Mouse (Mus musculus) heart, embryonic 13.5 days (tissue): ENCODE results near the gene Prex1. TPM values are rescaled to one million over a fixed set of nuclear protein-coding genes. Genes with fewer than 3 reads are reported as not detected.

Source experiments
- ATAC-seq: fragments of 200-750 bp; cut with Nextera tagmentation; 2 replicates; pipeline ENCODE4 v1.8.0; 2017; ENCODE audit warnings: moderate TSS enrichment; ENCODE audit not compliant: insufficient number of reproducible peaks, low FRiP score, low TSS enrichment; ENCODE audit errors: extremely low read depth
- H3K27ac ChIP-seq: fragments of 300-500 bp; sonication (generic); replicated peaks from 2 replicates; pipeline ENCODE4 v1.5.1; 2015; ENCODE audit warnings: moderate library complexity, mild to moderate bottlenecking, inconsistent platforms
- H3K27me3 ChIP-seq: fragments of 300-500 bp; sonication (generic); replicated peaks from 2 replicates; pipeline ENCODE4 v1.6.1; 2015; ENCODE audit warnings: mild to moderate bottlenecking, inconsistent platforms
- H3K36me3 ChIP-seq: fragments of 300-500 bp; sonication (generic); 2 replicates; pipeline ENCODE4 v1.6.1; 2015; ENCODE audit warnings: mild to moderate bottlenecking, inconsistent platforms
- H3K4me1 ChIP-seq: fragments of 300-500 bp; sonication (generic); 2 replicates; pipeline ENCODE4 v1.6.1; 2015; ENCODE audit warnings: inconsistent platforms
- H3K4me2 ChIP-seq: fragments of 300-500 bp; sonication (generic); 2 replicates; pipeline ENCODE4 v1.6.1; 2015; ENCODE audit warnings: inconsistent platforms, mild to moderate bottlenecking, moderate library complexity
- H3K4me3 ChIP-seq: fragments of 300-500 bp; sonication (generic); 2 replicates; pipeline ENCODE4 v1.5.1; 2015; ENCODE audit warnings: moderate library complexity, mild to moderate bottlenecking, inconsistent platforms
- H3K9ac ChIP-seq: fragments of 300-500 bp; sonication (generic); 2 replicates; pipeline ENCODE4 v1.6.1; 2015; ENCODE audit warnings: inconsistent platforms, mild to moderate bottlenecking, moderate library complexity
- H3K9me3 ChIP-seq: fragments of 300-500 bp; sonication (generic); 2 replicates; pipeline ENCODE4 v1.6.1; 2016; ENCODE audit warnings: inconsistent platforms
- WGBS: fragments of 180-500 bp; shearing (Covaris S2); methylation state at CpG from one replicate; pipeline ENCODE4 v1.1.7; 2015; ENCODE audit warnings: mixed read lengths; 5-methylcytosine and 5-hydroxymethylcytosine counted together
- polyA plus RNA-seq: library from polyadenylated mRNA; unstranded; fragments of >200 nt; fragmentation: Nextera tagmentation; extraction: Ambion mirVana; gene quantifications from 2 replicates; pipeline ENCODE4 v1.2.1, GENCODE M21; 2015

The Prex1 gene
- polyA plus RNA-seq, 1 experiment from 2014 or later = 8.7 TPM

DNA sequence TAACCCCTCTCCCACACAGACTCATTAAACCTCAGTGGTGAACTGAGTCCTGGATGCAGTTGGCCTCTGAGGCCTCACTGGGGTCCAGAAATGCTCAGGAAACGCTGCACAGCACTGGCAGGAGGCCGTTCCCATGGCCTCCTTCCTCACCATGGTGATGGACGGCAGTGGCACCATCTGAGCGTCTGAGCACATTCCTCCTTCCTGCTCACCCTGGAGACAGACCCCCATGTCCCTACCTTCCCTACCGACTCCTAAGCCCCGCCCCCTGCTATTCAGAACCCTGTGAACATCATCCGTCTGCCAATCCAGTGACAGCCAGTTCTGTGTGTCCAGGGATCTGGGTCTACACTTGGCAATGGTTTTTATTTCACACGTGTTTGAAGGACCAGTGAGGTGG lies 42.6 kb downstream of the Prex1 start:
- Histone ChIP-seq H3K4me3 (no peak overlapping the region), H3K4me2 (no peak overlapping the region), H3K36me3 (no peaks in the 10 kb centered on the region), H3K27me3 (peaks cover 4% of the 10 kb centered on the region; the same call in 1 of the 2 replicates), H3K27ac (no peak overlapping the region), H3K9ac (no peak overlapping the region), H3K9me3 (no peaks in the 10 kb centered on the region), H3K4me1 (peaks cover 75% of the 10 kb centered on the region)
- ATAC-seq = no peak
- WGBS = 33% methylated on average over 8 of the region's 8 CpGs

DNA sequence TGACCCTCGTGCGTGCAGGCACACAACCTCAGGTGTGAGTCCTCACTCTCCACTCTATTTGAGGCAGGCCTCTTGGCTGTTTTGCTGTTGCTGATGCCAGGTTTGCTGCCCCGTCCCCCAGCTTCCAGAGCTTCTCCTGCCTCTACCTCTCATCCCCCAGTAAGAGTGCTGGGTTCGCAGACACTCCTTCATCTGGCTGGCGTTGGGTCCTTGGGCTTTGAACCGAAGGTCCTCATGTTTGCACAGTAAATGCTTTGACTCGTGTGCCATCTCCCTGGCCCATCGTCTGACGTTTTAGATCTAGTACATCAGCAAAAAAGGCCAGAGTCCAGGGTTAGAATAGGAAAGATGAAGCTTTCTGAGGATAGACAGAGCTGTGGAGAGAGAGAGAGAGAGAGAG lies 43.7 kb downstream of the Prex1 start:
- no peaks in the 10 kb centered on the region for H3K36me3 ChIP-seq
- ATAC-seq = no peak
- H3K27ac ChIP-seq = no peak overlapping the region
- peaks cover 70% of the 10 kb centered on the region for H3K4me1 ChIP-seq
- no peaks in the 10 kb centered on the region for H3K9me3 ChIP-seq
- H3K4me3 ChIP-seq = no peak overlapping the region
- WGBS = 78% methylated on average over 9 of the region's 9 CpGs
- no peak overlapping the region for H3K4me2 ChIP-seq
- H3K9ac ChIP-seq = no peak overlapping the region
- peaks cover 4% of the 10 kb centered on the region; the same call in 1 of the 2 replicates for H3K27me3 ChIP-seq

DNA sequence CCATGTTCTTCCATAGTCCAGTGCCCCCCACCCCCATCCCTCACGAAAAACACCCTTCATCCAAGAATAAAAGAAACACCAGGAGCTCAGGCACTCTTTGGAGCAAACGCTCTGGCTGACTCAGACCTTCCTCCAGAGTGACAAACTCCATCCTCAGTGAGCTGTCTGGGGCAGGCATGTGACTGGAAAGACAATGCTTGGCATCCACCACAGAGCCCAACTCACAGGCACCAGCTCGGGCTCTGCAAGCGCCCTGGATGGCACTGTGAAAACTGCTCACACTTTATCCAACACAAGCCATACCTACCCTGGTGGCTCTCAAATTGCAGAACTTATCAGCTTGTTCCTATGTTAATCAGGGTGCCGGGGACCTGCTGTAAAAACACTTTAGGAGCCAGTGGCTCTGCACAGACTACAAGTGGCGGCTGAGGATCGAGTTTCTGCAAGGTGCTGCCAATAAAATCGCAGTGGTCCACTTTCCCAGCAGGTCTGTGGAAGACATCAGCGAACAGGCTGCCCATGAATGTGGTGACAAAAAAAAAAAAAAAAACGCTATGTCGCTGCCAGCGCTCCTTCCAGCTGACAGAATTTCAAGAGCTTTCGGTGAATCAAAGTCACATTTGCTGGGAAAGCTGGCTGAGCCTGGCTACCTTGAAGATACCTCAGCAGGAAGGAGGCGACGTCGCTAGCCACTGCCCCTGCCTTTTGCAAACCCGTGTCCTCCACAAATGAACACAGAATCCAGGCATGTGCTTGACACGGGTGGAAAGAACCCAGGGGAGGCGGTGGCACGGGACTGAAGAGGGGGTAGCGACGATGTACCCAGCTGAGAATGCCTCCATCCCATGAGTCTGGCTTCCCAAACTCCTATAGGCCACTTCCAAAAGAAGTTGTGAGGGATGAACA lies 45.6 kb downstream of the Prex1 start:
- H3K9me3 ChIP-seq = no peaks in the 10 kb centered on the region
- H3K27ac ChIP-seq = peak overlapping the region; percentile 54
- H3K9ac ChIP-seq = peak overlapping the region; percentile 54
- H3K36me3 ChIP-seq = no peaks in the 10 kb centered on the region
- 20% methylated on average over 22 of the region's 22 CpGs for WGBS
- peak; percentile 28; the same call in 1 of the 2 replicates for ATAC-seq
- H3K27me3 ChIP-seq = peaks cover 4% of the 10 kb centered on the region; the same call in 1 of the 2 replicates
- H3K4me3 ChIP-seq = peak overlapping the region; percentile 3
- peaks cover 69% of the 10 kb centered on the region for H3K4me1 ChIP-seq
- peak overlapping the region; percentile 51 for H3K4me2 ChIP-seq

DNA sequence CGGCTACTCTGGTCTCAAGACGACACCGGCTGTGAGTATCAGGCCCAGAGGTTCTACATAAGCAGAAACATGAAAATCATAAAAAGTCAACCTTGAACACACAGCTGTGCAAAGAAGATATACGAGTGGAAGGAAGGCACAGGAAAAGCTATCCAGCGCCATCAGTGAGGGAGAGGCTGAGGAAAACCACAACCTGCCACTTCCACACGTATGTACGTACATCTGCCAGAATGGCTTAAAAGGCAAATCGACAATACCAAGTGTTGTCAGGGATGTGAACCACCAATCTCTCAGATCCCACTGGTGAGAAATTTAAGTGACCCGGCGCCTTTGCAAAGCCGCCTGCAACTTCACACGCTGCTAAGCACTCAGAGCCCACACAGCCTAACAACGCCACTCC lies 47.5 kb downstream of the Prex1 start:
- Histone ChIP-seq H3K9me3 (no peaks in the 10 kb centered on the region), H3K9ac (no peak overlapping the region), H3K4me2 (no peak overlapping the region), H3K27me3 (peaks cover 4% of the 10 kb centered on the region; the same call in 1 of the 2 replicates), H3K4me3 (no peak overlapping the region), H3K27ac (no peak overlapping the region), H3K36me3 (no peaks in the 10 kb centered on the region), H3K4me1 (peaks cover 67% of the 10 kb centered on the region)
- ATAC-seq = no peak
- WGBS = 72% methylated on average over 13 of the region's 13 CpGs

DNA sequence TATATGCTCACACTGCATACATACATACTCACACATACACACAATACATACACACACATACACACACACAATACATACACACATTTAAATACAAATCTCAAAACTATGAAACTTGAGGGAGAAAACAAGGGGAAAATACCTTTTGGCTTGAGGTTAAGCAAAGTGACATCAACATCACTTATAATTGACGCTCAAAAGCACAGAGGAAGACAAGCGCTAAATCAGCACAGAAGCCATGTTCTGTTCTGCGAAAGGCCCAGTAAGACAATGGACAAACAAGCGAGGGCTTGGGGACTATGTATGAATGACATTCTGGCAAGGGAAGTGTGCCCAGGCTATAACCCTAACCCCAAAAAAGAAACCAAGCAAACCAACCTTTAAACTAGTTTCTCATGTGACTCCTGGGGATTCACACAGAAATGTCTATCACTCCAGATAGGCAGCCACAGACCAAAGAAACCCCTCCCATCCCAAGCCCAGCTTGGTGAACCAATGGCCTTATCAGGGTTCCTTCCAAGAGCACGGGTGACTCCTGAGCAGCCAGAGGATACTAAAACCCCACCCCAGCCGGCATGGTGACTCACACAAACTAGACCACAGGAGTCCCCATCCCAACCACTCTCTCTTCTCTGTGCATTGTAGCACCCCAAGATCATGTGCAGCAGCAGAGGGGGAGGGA lies 48.2 kb downstream of the Prex1 start:
- no peak for ATAC-seq
- Histone ChIP-seq H3K4me2 (no peak overlapping the region), H3K36me3 (no peaks in the 10 kb centered on the region), H3K27me3 (peaks cover 4% of the 10 kb centered on the region; the same call in 1 of the 2 replicates), H3K4me3 (no peak overlapping the region), H3K9ac (no peak overlapping the region), H3K27ac (no peak overlapping the region), H3K9me3 (no peaks in the 10 kb centered on the region), H3K4me1 (peaks cover 63% of the 10 kb centered on the region)
- WGBS = 66% methylated on average over 6 of the region's 6 CpGs

DNA sequence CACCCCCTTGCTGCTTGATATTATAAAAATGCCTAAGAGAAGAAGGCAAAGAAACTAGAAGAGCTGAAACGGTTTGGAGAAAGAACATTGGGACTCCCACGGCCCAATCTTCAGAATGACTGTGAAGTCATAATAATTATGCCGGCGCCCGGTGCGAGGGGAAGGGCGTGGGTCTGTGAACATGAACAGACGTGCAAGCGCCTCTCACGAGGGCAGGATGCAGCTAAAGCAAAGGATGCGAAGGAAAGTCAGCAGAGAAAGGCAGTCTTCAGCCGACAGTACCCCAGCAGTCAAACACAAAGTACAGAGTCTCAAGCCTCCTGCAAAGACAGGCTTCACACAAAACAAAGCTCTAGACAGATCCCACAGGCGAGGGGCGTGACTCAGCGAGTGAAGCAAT lies 49.1 kb downstream of the Prex1 start:
- Histone ChIP-seq H3K4me2 (no peak overlapping the region), H3K9me3 (no peaks in the 10 kb centered on the region), H3K4me3 (no peak overlapping the region), H3K27me3 (no peaks in the 10 kb centered on the region; the same call in 1 of the 2 replicates), H3K4me1 (peaks cover 59% of the 10 kb centered on the region), H3K9ac (no peak overlapping the region), H3K27ac (no peak overlapping the region), H3K36me3 (no peaks in the 10 kb centered on the region)
- WGBS = 80% methylated on average over 15 of the region's 15 CpGs
- no peak for ATAC-seq

DNA sequence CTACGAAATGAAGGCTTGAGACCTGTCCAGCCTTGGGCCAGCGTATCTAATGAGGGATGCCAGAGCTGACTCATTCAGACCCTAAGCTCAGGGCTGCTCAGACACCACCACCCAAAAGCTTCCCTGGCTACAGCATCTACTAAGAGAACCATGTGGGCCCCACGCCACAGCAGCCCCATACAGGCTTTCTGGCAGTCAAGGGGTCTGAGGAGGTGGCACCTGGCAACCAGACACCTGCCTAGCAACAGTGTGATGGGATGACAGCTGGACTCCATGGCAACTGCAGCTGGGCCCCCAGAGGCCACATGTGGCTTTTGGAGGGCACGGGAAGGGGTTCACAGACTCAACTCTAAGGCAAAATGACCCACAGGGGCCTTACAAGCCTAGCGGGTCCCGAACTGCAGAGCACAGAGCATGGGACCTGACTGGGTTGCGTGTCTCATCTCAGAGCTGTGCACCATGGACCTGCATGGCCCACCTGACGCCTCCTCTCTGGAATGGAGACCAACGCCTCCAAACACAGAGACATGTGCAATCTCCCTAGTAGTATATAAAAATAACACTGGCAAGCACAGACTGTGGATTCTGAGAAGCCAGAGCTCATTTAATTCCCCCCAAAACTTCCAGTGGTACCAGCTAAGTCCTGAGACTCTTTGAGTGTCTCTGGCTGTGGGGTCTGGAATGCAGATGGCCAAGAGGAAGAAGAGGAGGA lies 50.2 kb downstream of the Prex1 start:
- Histone ChIP-seq H3K36me3 (no peaks in the 10 kb centered on the region), H3K4me2 (no peak overlapping the region), H3K9ac (no peak overlapping the region), H3K4me1 (peaks cover 52% of the 10 kb centered on the region), H3K27ac (no peak overlapping the region), H3K4me3 (no peak overlapping the region), H3K27me3 (no peaks in the 10 kb centered on the region), H3K9me3 (no peaks in the 10 kb centered on the region)
- ATAC-seq = no peak
- WGBS = 82% methylated on average over 9 of the region's 9 CpGs

DNA sequence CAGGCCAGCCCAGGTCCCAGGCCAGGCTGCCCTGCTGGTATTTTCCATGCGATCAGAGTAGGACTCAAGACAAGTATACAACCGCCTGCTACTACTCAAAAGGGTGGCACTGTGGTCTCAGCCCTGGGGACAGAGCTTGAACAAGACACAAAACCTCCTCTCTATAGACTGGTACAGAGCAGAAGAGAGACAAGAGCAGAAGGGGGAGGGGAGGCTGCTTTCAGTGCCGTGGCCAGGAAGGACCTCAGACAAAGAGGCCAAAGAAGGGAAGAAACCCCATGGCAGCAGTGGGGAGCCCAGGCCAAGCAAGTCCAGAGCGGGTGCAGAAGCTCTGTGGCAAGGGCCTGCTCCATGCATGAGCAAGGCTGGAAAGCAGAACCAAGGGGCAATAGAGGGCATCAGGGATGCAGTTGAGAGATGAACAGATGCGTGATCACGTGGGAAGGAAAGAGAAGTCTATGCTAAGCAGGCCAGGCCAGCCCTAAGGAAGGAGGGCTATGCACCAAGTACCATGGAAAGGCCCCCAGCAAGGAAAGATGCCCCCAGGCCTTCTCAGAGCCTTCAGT lies 51.0 kb downstream of the Prex1 start:
- 70% methylated on average over 6 of the region's 6 CpGs for WGBS
- no peak for ATAC-seq
- no peak overlapping the region for H3K4me2 ChIP-seq
- H3K4me3 ChIP-seq = no peak overlapping the region
- H3K9ac ChIP-seq = no peak overlapping the region
- H3K9me3 ChIP-seq = no peaks in the 10 kb centered on the region
- H3K36me3 ChIP-seq = no peaks in the 10 kb centered on the region
- H3K4me1 ChIP-seq = peaks cover 52% of the 10 kb centered on the region
- H3K27ac ChIP-seq = no peak overlapping the region
- H3K27me3 ChIP-seq = no peaks in the 10 kb centered on the region

DNA sequence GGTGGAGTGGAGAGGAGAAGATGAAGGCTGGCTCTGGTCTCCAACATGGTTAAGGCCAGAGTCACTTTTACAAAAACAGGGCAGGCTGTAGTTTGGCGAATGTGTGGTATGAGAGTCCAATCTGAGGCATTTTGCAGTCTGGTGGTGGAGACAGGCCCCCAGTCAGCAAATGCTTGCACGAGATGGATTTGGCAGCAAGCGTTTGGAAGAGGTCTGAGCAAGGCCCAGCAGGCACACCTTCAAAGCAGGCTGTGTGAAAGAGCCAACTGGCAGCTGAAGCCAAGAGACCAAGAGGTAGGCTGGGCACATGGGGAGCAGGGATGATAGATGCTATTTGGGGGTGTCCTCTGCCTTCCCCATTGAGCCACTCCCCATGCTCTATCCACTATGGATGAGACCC lies 51.7 kb downstream of the Prex1 start:
- ATAC-seq = no peak
- 65% methylated on average over 3 of the region's 3 CpGs for WGBS
- no peaks in the 10 kb centered on the region for H3K36me3 ChIP-seq
- no peak overlapping the region for H3K4me2 ChIP-seq
- H3K4me3 ChIP-seq = no peak overlapping the region
- no peaks in the 10 kb centered on the region for H3K9me3 ChIP-seq
- no peaks in the 10 kb centered on the region for H3K27me3 ChIP-seq
- no peak overlapping the region for H3K27ac ChIP-seq
- peaks cover 52% of the 10 kb centered on the region for H3K4me1 ChIP-seq
- no peak overlapping the region for H3K9ac ChIP-seq

DNA sequence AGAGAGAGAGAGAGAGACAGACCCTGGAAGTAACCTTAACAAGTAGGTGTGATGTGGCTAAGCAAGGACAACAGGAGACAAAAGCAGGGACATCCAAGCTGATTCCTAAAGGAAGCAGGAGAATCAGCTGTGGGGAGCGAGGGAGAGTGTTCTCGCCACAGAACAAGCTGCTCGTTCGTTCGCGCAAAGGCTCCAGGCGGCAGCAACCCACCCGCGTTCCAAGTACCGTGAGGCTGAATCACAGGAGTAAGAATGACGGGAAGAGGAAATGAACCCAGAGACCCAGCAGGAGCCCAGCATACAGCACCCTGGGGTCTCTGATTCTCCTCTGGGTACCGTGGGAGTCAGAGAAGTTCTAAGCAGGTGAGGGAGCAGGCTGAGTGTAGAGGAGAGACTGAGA lies 52.1 kb downstream of the Prex1 start:
- peaks cover 53% of the 10 kb centered on the region for H3K4me1 ChIP-seq
- no peaks in the 10 kb centered on the region for H3K36me3 ChIP-seq
- 77% methylated on average over 12 of the region's 12 CpGs for WGBS
- no peak overlapping the region for H3K4me2 ChIP-seq
- H3K27me3 ChIP-seq = no peaks in the 10 kb centered on the region
- ATAC-seq = no peak
- no peak overlapping the region for H3K9ac ChIP-seq
- no peaks in the 10 kb centered on the region for H3K9me3 ChIP-seq
- no peak overlapping the region for H3K4me3 ChIP-seq
- no peak overlapping the region for H3K27ac ChIP-seq

DNA sequence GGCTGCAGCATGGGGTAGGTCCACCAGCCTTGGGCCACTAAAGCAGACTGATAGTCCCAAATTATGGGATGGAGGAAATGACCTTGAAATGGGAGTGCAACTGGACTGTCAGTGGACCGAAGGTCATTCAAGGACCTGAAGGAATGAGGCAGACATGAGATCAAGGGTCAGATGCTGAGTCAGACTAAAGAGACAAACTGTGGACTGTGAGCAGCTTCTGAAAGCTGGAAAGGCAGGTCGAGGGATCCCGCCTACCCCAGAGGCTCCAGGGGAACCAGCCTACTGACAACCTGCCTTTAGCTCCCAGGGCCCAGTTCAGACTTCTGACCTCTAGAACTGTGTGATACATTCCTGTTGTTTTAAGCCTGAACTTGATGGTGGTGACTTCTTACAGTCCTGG lies 55.3 kb downstream of the Prex1 start:
- no peak overlapping the region for H3K4me2 ChIP-seq
- H3K9me3 ChIP-seq = no peaks in the 10 kb centered on the region
- WGBS = 74% methylated on average over 3 of the region's 3 CpGs
- H3K27me3 ChIP-seq = no peaks in the 10 kb centered on the region
- peaks cover 48% of the 10 kb centered on the region for H3K4me1 ChIP-seq
- no peak overlapping the region for H3K4me3 ChIP-seq
- H3K9ac ChIP-seq = no peak overlapping the region
- no peaks in the 10 kb centered on the region for H3K36me3 ChIP-seq
- ATAC-seq = no peak
- peak overlapping the region; percentile 66 for H3K27ac ChIP-seq
